Mouse (Mus musculus) liver, postnatal 0 days (tissue): Measurements from ENCODE around the gene Fam57b. TPM values are rescaled to one million over a fixed set of nuclear protein-coding genes. Genes with fewer than 3 reads are reported as not detected.

Experiments
- ATAC-seq: fragments of 200-750 bp; cut with Nextera tagmentation; 2 replicates; pipeline ENCODE4 v1.8.0; 2017; ENCODE audit warnings: mild to moderate bottlenecking, moderate library complexity
- DNase-seq: peaks from one replicate; pipeline ENCODE4 v3.0.0-alpha.2; 2016
- H3K27ac ChIP-seq: fragments of 300-500 bp; sonication (generic); 2 replicates; pipeline ENCODE4 v1.5.1; 2014; ENCODE audit warnings: antibody characterized with exemption, moderate library complexity, mild to moderate bottlenecking, low read depth
- H3K27me3 ChIP-seq: fragments of 300-500 bp; sonication (generic); 2 replicates; pipeline ENCODE4 v1.6.1; 2014; ENCODE audit warnings: low read length, control low read depth, mixed read lengths; ENCODE audit not compliant: insufficient read depth
- H3K36me3 ChIP-seq: fragments of 300-500 bp; sonication (generic); replicated peaks from 2 replicates; pipeline ENCODE4 v1.6.1; 2014; ENCODE audit warnings: mild to moderate bottlenecking, control low read depth, low read length, moderate library complexity, mixed read lengths; ENCODE audit not compliant: insufficient read depth
- H3K4me1 ChIP-seq: fragments of 300-500 bp; sonication (generic); 2 replicates; pipeline ENCODE4 v1.6.1; 2014; ENCODE audit warnings: antibody characterized with exemption, mild to moderate bottlenecking, control low read depth; ENCODE audit not compliant: insufficient read depth
- H3K4me2 ChIP-seq: fragments of 300-500 bp; sonication (generic); 2 replicates; pipeline ENCODE4 v1.6.1; 2014; ENCODE audit warnings: low read depth, mild to moderate bottlenecking, low read length, moderate library complexity, mixed read lengths
- H3K4me3 ChIP-seq: fragments of 300-500 bp; sonication (generic); 2 replicates; pipeline ENCODE4 v1.5.1; 2014; ENCODE audit warnings: low read depth, low read length
- H3K9ac ChIP-seq: fragments of 300-500 bp; sonication (generic); replicated peaks from 2 replicates; pipeline ENCODE4 v1.6.1; 2014; ENCODE audit warnings: mild to moderate bottlenecking, moderate library complexity
- H3K9me3 ChIP-seq: fragments of 300-500 bp; sonication (generic); 2 replicates; pipeline ENCODE4 v1.6.1; 2016; ENCODE audit warnings: mild to moderate bottlenecking, control low read depth, low read length, mixed read lengths
- CTCF ChIP-seq: sonication (generic); IDR thresholded peaks from 2 replicates; pipeline ENCODE4 v1.5.1; 2016; ENCODE audit warnings: antibody characterized with exemption, low read depth
- EP300 ChIP-seq: IDR thresholded peaks from 2 replicates; pipeline ENCODE4 v1.6.1; 2016; ENCODE audit warnings: antibody characterized with exemption, low read depth, mild to moderate bottlenecking
- WGBS: fragments of 180-500 bp; shearing (Covaris S2); extraction: QIAGEN DNeasy Blood & Tissue Kit; methylation state at CpG from one replicate; pipeline ENCODE4 v1.1.7; 2014; ENCODE audit not compliant: insufficient replicate concordance; 5-methylcytosine and 5-hydroxymethylcytosine counted together
- polyA plus RNA-seq: library from polyadenylated mRNA; unstranded; fragments of >200 nt; fragmentation: Nextera tagmentation; extraction: Ambion mirVana; gene quantifications from 2 replicates; pipeline ENCODE4 v1.2.1, GENCODE M21; 2015

Fam57b gene
- polyA plus RNA-seq, 1 experiment from 2014 or later, result 0.09 TPM

DNA sequence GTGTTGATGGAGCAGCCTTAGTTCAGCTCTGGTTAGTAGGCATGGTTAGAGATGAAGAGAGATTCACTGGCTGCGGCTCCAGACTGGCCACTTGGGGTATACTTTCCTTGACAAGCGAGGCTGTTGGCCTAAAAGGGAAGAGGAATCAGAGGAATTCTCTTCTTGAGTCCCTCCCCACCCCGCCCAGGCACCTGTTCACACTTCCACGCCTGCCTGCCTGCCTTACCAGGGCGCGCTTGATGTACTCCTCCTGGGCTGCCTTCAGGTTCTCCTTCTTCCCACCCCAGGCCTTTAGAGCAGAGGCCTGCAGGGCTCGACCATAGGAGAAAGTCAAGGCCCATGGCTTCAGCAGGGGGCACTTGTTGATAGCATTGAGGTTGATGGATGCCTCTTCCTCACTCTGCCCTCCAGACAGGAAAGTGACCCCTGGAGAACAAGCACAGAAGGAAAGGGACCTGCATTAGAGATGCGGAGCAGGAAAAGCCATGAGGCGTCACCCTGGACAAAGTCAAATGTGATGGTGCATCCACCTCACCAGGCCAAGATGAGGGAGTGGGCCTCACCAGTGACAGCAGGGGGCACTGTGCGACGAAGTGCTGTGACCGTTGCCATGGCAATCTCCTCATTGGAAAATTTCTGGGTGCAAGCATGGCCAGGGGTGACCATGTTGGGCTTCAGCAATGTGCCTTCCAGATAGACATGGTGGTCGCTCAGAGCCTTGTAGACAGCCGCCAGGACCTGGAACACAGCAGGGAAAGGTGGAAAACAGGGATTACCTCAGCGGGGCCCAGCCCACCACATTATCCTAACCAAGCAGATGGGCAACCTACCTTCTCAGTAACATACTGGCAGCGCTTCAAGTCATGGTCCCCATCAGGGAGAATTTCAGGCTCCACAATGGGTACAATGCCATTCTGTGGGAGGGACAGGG lies 1.8 kb upstream of the Fam57b start:
- H3K27me3 ChIP-seq, result no peaks in the 10 kb centered on the region
- peaks cover 33% of the 10 kb centered on the region for H3K36me3 ChIP-seq
- DNase-seq (no peak), ATAC-seq (no peak)
- no peak overlapping the region for H3K4me2 ChIP-seq
- no peak overlapping the region for H3K27ac ChIP-seq
- peaks cover 38% of the 10 kb centered on the region for H3K4me1 ChIP-seq
- H3K4me3 ChIP-seq, result no peak overlapping the region
- H3K9ac ChIP-seq, result no peak overlapping the region
- TF ChIP-seq CTCF (peak; percentile 21; the same call in 1 of the 2 replicates), EP300 (no peak)
- 81% methylated on average over 16 of the region's 16 CpGs for WGBS
- H3K9me3 ChIP-seq, result no peaks in the 10 kb centered on the region

DNA sequence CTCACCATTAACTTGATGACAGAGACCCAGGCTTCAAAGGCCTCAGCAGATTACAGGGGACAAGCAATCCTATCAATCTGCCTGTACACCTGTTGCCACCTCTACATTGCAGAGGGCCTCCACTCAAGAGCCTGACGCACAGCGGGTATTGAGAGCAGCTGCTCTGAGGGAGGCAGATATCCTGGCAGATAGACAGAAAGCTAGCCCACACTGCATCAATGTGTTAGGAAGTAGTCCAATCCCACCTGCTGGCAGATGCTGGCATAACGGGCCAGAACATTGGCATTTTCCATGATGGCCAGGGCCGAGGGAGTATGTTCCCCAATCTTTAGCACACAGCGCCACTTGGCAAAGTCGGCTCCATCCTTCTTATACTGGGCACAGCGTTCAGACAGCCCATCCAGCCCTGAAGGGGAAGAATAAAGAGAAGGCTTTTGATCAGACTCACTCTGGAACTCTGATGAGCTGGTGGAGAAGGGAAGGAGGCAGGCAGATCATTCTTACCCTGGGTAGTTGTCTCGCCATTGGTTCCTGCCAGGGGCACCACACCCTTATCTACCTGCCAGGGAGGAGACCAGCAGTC lies 1.0 kb upstream of the Fam57b start:
- TF ChIP-seq EP300 (no peak), CTCF (peak; percentile 62)
- Histone ChIP-seq H3K4me2 (peak overlapping the region; percentile 90), H3K27ac (no peak overlapping the region), H3K9me3 (no peaks in the 10 kb centered on the region), H3K27me3 (no peaks in the 10 kb centered on the region), H3K4me1 (peaks cover 37% of the 10 kb centered on the region), H3K9ac (no peak overlapping the region; the same call in 1 of the 2 replicates), H3K36me3 (peaks cover 33% of the 10 kb centered on the region), H3K4me3 (no peak overlapping the region; the same call in 1 of the 2 replicates)
- no peak for ATAC-seq
- WGBS, result 76% methylated on average over 8 of the region's 8 CpGs
- peak; percentile 64 for DNase-seq

DNA sequence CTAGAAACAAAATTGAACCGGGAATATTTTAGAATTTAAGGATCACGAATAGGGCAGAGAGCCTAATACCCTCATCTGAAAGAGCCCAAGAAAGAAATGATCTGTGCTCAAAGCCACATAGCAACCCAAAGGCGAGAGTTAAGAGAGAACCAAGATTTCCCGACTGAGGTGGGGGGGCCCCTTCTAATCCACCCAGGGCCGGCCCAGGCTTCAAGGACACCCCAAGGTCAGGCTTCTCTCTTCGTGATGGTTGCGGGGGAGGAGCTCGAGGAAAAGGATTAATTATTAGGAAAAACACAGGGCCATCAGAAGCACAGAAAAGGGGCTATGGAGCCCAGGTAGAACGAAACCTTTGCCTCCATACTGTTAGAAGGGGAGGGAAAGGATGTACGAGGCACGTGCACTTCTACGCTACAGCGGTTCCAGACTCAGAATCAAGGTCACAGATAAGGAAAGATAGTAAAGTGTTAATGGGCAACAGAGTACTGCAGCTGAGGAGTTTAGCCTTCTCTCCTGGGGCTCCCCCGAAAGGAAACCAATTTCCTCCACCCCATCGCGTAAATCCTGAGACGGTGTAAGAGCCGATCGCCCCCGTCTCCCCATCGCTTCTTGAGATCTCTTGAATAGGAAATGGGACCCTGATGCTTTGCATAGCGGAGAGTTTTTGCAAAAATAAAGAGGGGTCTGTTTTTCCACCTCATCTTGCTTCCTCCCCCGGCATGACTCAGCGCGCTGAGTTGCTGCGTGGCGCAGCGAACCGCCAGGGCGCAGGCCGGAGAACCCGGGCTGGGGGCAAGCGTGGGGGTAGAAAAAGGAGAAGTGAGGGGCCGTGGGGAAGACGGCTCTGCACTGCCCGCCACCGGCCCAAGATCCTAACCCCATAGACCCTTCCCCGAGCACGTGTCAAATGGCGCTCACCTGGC lies 920 bp downstream of the Fam57b start:
- Histone ChIP-seq H3K4me3 (peak overlapping the region; percentile 87), H3K27ac (peak overlapping the region; percentile 97), H3K4me1 (peaks cover 30% of the 10 kb centered on the region), H3K9ac (peak overlapping the region; percentile 86), H3K4me2 (peak overlapping the region; percentile 90), H3K27me3 (no peaks in the 10 kb centered on the region), H3K36me3 (peaks cover 33% of the 10 kb centered on the region), H3K9me3 (no peaks in the 10 kb centered on the region)
- under 1% methylated on average over 40 of the region's 40 CpGs for WGBS
- peak; percentile 21 for ATAC-seq
- TF ChIP-seq CTCF, result no peak
- peak; percentile 28; the same call in 1 of the 2 replicates for TF ChIP-seq EP300
- DNase-seq, result no peak

DNA sequence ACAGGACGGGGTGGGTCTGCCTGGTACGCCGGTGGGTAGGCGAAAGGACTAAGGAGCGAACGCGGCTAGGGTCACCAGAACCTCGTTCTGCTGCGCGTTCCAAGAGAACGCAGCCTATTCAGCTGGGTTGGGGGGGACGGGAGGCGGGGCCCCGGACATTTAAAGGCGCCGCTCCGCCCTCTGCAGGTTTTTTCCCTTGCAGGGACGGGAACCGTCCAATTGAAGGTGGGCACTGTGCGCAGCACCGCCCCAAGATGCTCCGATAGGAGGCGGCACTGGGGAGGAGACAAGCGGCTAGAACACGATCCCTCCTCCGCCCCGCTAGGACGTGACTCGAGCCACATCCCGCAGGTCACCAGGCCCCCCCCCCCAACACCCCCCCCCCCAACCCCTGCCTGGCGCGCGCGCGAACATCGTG lies 1.6 kb downstream of the Fam57b start:
- ATAC-seq, result peak; percentile 93
- under 1% methylated on average over 30 of the region's 36 CpGs for WGBS
- peaks cover 32% of the 10 kb centered on the region for H3K36me3 ChIP-seq

DNA sequence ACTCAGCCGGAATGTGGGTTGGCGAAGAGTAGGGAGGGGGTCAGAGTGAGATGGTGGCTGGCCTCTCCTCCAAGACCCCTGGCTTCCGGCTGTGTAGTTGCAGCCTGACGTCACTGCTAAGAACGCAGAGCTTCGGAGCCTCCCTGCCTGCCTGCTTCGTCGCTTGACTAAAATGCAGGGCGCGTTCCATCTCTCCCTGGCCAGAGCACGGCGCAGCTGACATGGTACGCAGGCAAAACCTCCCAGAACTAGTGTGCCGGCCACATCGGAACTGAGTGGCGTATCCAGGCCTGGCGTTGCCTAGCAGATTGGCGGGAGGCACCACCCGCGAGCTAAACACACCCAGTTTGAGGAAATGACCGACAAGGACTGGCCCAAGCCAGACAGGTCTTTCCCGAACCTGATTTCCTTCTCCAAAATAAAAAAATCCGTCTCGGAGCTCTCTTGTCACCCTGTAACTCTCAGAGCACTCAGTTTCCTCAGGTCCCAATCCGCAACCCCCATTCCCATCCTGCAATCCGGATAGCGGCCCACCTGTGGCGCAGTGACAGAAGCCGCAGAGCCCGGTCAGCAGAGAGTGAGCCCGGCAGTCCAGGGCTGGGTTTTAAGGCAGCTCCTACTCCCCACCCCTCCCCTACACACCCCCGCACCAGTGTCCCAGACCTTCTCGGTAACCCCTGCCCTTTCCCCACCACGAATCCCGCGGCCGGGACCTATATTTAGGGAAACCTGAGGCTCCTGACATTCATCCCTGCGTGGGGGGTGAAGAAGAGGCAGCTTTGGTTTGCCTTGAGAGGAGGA lies 2.2 kb downstream of the Fam57b start:
- 5% methylated on average over 37 of the region's 38 CpGs for WGBS
- TF ChIP-seq EP300, result no peak
- peak; percentile 34; the same call in 1 of the 2 replicates for TF ChIP-seq CTCF
- H3K36me3 ChIP-seq, result peaks cover 27% of the 10 kb centered on the region
- peak overlapping the region; percentile 90 for H3K4me2 ChIP-seq
- peak; percentile 77 for ATAC-seq
- H3K9me3 ChIP-seq, result no peaks in the 10 kb centered on the region
- H3K4me3 ChIP-seq, result peak overlapping the region; percentile 87
- H3K4me1 ChIP-seq, result peaks cover 30% of the 10 kb centered on the region
- peak overlapping the region; percentile 72 for H3K9ac ChIP-seq
- no peaks in the 10 kb centered on the region for H3K27me3 ChIP-seq
- no peak for DNase-seq
- peak overlapping the region; percentile 97 for H3K27ac ChIP-seq

More for the DNA sequence above, 1.6 kb downstream of the Fam57b start:
- peak overlapping the region; percentile 86 for H3K9ac ChIP-seq
- H3K27me3 ChIP-seq, result no peaks in the 10 kb centered on the region
- peak overlapping the region; percentile 90 for H3K4me2 ChIP-seq
- H3K4me1 ChIP-seq, result peaks cover 30% of the 10 kb centered on the region
- peak; percentile 94 for DNase-seq
- peak overlapping the region; percentile 87 for H3K4me3 ChIP-seq
- H3K27ac ChIP-seq, result peak overlapping the region; percentile 97
- no peaks in the 10 kb centered on the region for H3K9me3 ChIP-seq
- peak; percentile 55 for TF ChIP-seq CTCF
- TF ChIP-seq EP300, result no peak
